Mouse (Mus musculus): ENCODE data around the gene Rufy3. TPM values are rescaled to one million over a fixed set of nuclear protein-coding genes. Genes with fewer than 3 reads are reported as not detected.

The Rufy3 gene
- polyA plus RNA-seq, 1 experiment from 2014 or later = 10.8 TPM

DNA sequence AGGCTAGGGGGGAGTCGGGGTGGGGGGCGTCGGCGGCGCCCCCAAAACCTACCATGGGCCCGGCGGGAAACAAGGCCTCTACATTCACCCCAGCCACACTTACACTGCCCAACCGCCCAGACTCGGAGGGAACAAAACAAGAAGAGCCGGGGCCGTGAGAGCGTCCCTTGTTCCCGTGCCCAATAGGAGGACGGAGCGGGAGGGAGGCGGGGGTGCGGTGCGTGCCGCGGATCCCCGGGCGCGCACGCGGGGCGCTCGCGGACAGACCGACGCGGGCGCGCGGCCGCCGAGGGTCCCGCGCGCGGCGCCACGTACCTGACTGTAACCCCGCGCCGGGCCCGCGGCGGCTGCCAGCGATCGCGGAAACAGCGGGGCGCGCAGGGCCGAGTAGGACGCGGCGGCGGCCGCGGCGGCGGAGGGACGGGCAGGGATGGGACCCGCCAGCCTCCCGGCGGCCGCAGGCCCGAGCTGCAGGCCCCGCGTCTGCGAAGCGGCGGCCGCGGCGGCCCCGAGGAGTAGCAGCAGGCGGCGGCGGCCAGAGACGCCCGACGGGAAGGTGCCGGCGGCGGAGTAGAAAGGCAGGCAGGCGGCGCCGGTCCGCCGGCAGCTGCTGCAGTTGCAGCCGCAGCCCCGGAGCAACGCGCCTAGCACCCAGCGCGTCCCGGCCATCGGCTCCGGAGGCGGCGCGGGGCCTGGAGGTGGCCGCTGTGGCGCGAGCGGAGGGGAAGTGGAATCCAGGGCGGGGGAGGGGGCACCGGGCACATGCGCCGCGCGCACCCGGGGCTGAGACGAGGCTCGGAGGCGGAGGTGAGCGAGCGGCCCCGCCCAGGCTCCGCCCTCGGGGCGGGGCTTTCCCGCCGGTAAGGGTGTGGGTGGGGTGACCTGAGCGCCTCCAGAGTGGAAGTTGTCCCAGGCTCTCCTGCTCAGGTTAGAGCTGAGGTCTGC, 110.9 kb downstream of the Rufy3 start, which contains the start of gene Grsf1:
TSS of gene Grsf1 (minus strand) at position 729 of the 945 bp plus-strand sequence.
- Histone ChIP-seq H3K27me3 (replicated peaks; ENCODE audit: control insufficient read depth, insufficient read depth, low read length) (no peaks in the 10 kb centered on the region), H3K4me3 (ENCODE audit: low read depth, low read length) (peak within 1 kb of the TSS; percentile 96), H3K9ac (ENCODE audit: low read depth, low read length) (peak within 1 kb of the TSS; percentile 99), H3K27ac (ENCODE audit: low read depth, low read length) (peak within 1 kb of the TSS; percentile 98), H3K4me2 (replicated peaks; ENCODE audit: low read depth) (peak within 1 kb of the TSS; percentile 89), H3K36me3 (ENCODE audit: control insufficient read depth, insufficient read depth) (peaks cover 10% of the 10 kb centered on the region), H3K4me1 (replicated peaks; ENCODE audit: control insufficient read depth, insufficient read depth, low read length) (peaks cover 12% of the 10 kb centered on the region), H3K9me3 (ENCODE audit: control insufficient read depth) (no peaks in the 10 kb centered on the region)
- under 1% methylated on average over 116 of the region's 127 CpGs for WGBS
- peak; percentile 92 for ATAC-seq
- peak; percentile 37 for TF ChIP-seq CTCF (IDR thresholded peaks at IDR 0.05; ENCODE audit: low read depth)

DNA sequence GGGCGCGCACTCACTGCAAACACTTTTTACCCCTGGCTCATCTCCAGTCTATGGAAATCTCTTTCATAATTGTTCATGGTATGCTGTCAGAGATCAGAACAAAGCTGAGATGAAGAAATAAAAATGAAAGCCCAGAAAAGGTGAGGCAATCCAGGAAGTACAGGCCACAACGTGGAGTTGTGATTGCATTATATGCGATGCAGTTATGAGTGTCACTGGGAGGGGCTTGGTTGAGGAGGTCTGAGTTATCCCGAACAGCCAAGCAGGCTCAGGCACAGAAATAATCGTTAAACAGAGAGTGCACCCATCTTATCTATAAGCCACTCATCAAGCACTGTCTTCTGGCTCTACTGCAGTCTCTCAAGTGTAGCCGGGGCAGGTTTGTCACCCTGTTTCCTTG, 114.1 kb downstream of the Rufy3 start:
- Histone ChIP-seq H3K4me3 (ENCODE audit: low read depth, low read length) (no peak overlapping the region), H3K36me3 (ENCODE audit: control insufficient read depth, insufficient read depth) (no peaks in the 10 kb centered on the region), H3K27me3 (replicated peaks; ENCODE audit: control insufficient read depth, insufficient read depth, low read length) (no peaks in the 10 kb centered on the region), H3K9me3 (ENCODE audit: control insufficient read depth) (no peaks in the 10 kb centered on the region), H3K27ac (ENCODE audit: low read depth, low read length) (no peak overlapping the region), H3K4me1 (replicated peaks; ENCODE audit: control insufficient read depth, insufficient read depth, low read length) (peaks cover 12% of the 10 kb centered on the region), H3K4me2 (replicated peaks; ENCODE audit: low read depth) (peak overlapping the region; percentile 49), H3K9ac (ENCODE audit: low read depth, low read length) (no peak overlapping the region; the same call in 1 of the 2 replicates)
- no peak for TF ChIP-seq CTCF (IDR thresholded peaks at IDR 0.05; ENCODE audit: low read depth)
- WGBS = 26% methylated on average over 7 of the region's 7 CpGs
- no peak for ATAC-seq

DNA sequence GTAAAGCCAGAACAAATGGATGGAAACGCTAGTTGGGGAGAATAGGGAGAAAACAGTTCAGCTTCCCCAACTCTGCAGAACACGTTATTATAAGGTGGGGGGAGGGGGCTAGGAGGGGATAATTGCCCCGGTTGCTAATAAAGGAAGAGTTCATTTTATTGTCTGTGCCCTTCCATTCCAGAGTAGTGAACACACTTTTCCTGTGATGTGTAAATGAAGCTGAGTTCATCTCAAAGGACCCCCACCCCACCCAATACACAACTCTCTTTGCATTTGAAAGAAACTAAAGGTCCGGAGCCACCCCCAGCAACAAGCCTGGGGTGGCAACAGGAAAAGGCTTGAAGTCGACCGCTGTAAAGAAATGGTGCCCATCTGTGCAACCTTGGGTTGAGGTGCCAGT, 114.5 kb downstream of the Rufy3 start:
- Histone ChIP-seq H3K9ac (ENCODE audit: low read depth, low read length) (no peak overlapping the region; the same call in 1 of the 2 replicates), H3K9me3 (ENCODE audit: control insufficient read depth) (no peaks in the 10 kb centered on the region), H3K4me1 (replicated peaks; ENCODE audit: control insufficient read depth, insufficient read depth, low read length) (peaks cover 11% of the 10 kb centered on the region), H3K36me3 (ENCODE audit: control insufficient read depth, insufficient read depth) (no peaks in the 10 kb centered on the region), H3K27me3 (replicated peaks; ENCODE audit: control insufficient read depth, insufficient read depth, low read length) (no peaks in the 10 kb centered on the region), H3K4me3 (ENCODE audit: low read depth, low read length) (no peak overlapping the region), H3K27ac (ENCODE audit: low read depth, low read length) (no peak overlapping the region), H3K4me2 (replicated peaks; ENCODE audit: low read depth) (peak overlapping the region; percentile 49)
- 29% methylated on average over 6 of the region's 6 CpGs for WGBS
- no peak for TF ChIP-seq CTCF (IDR thresholded peaks at IDR 0.05; ENCODE audit: low read depth)
- ATAC-seq = no peak

DNA sequence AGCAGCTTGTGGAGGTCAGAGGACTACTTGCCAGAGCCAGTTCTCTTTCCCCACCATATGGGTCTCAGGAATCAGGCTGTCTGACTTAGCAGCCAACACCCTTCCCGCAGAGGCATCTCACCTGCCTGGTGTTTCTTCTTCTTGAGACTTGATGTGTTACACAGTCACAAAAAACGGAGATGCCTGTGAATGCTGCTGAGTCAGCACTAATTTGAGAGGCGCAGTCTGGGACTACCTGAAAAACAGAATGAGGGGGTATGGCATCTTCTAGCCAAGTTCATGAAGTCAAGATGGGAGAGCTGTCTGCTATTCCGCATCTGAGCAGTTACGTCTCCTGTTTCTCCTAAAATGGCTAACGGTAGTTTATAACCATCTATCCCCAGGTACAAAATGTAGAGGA, 115.7 kb downstream of the Rufy3 start:
- no peak for ATAC-seq
- TF ChIP-seq CTCF (IDR thresholded peaks at IDR 0.05; ENCODE audit: low read depth) = no peak
- Histone ChIP-seq H3K4me1 (replicated peaks; ENCODE audit: control insufficient read depth, insufficient read depth, low read length) (peaks cover 7% of the 10 kb centered on the region; the same call in 1 of the 2 replicates), H3K27me3 (replicated peaks; ENCODE audit: control insufficient read depth, insufficient read depth, low read length) (no peaks in the 10 kb centered on the region), H3K36me3 (ENCODE audit: control insufficient read depth, insufficient read depth) (no peaks in the 10 kb centered on the region), H3K9me3 (ENCODE audit: control insufficient read depth) (no peaks in the 10 kb centered on the region), H3K4me2 (replicated peaks; ENCODE audit: low read depth) (no peak overlapping the region), H3K4me3 (ENCODE audit: low read depth, low read length) (no peak overlapping the region), H3K27ac (ENCODE audit: low read depth, low read length) (no peak overlapping the region), H3K9ac (ENCODE audit: low read depth, low read length) (no peak overlapping the region)
- WGBS = 85% methylated on average over 6 of the region's 6 CpGs

DNA sequence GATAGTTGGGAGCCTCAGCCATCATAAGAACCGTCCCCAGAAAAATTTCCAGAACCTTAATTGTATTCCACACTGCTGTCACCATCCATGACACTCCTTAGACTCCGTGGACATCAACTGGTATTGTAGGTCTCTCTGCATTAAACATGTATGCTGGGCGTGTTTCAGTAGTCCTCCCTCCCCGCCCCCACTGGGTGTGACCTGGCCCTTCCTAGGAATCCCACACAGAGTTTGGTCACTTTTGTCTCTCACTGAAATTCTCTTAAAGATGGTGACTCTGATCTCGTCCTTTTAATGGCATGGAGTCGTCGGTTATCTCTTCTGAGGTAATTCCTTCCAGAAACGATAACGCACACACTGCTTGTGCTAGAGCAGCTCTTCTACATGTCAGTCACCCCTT, 118.9 kb downstream of the Rufy3 start:
- ATAC-seq = no peak
- no peak for TF ChIP-seq CTCF (IDR thresholded peaks at IDR 0.05; ENCODE audit: low read depth)
- H3K9me3 ChIP-seq (ENCODE audit: control insufficient read depth) = no peaks in the 10 kb centered on the region
- H3K4me1 ChIP-seq (replicated peaks; ENCODE audit: control insufficient read depth, insufficient read depth, low read length) = peaks cover 7% of the 10 kb centered on the region; the same call in 1 of the 2 replicates
- no peaks in the 10 kb centered on the region for H3K27me3 ChIP-seq (replicated peaks; ENCODE audit: control insufficient read depth, insufficient read depth, low read length)
- H3K4me2 ChIP-seq (replicated peaks; ENCODE audit: low read depth) = no peak overlapping the region
- H3K36me3 ChIP-seq (ENCODE audit: control insufficient read depth, insufficient read depth) = no peaks in the 10 kb centered on the region
- no peak overlapping the region for H3K9ac ChIP-seq (ENCODE audit: low read depth, low read length)
- WGBS = 67% methylated on average over 9 of the region's 9 CpGs
- no peak overlapping the region for H3K27ac ChIP-seq (ENCODE audit: low read depth, low read length)
- no peak overlapping the region for H3K4me3 ChIP-seq (ENCODE audit: low read depth, low read length)

DNA sequence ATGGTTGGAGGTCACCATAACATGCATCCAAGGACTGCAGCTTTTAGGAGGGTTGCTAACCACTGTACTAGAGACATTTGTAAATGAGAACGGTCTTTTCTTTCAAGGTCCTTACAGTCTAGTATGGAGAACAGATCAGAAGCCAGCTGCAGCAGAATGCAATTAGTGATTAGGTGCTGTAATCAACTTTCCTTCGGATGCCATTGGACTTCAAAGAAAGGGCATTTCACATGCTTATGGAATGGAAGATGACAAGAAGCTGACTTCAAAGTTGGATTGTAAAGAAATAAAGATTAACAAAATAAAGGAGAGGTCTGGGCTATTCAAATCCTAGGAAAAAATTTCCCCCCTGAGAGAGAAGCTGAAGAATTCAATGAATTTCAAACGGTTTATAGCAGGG, 119.4 kb downstream of the Rufy3 start:
- Histone ChIP-seq H3K4me2 (replicated peaks; ENCODE audit: low read depth) (no peak overlapping the region), H3K4me1 (replicated peaks; ENCODE audit: control insufficient read depth, insufficient read depth, low read length) (0 out of 2 replicates have a peak, but pooled peaks cover 3% of the 10 kb centered on the region), H3K27me3 (replicated peaks; ENCODE audit: control insufficient read depth, insufficient read depth, low read length) (no peaks in the 10 kb centered on the region), H3K27ac (ENCODE audit: low read depth, low read length) (no peak overlapping the region), H3K36me3 (ENCODE audit: control insufficient read depth, insufficient read depth) (no peaks in the 10 kb centered on the region), H3K9ac (ENCODE audit: low read depth, low read length) (no peak overlapping the region), H3K4me3 (ENCODE audit: low read depth, low read length) (no peak overlapping the region), H3K9me3 (ENCODE audit: control insufficient read depth) (no peaks in the 10 kb centered on the region)
- ATAC-seq = no peak
- TF ChIP-seq CTCF (IDR thresholded peaks at IDR 0.05; ENCODE audit: low read depth) = no peak
- WGBS = 16% methylated on average over 3 of the region's 3 CpGs

Data from intestine, postnatal 0 days (tissue).